Mouse (Mus musculus) kidney, postnatal 14 days (tissue): ENCODE results near the gene BC017158.
"Not testable (repeated sequence)": the region's sequence is repeated elsewhere in the genome, so short reads cannot be mapped to it uniquely, and the experiment has no call there.

ENCODE experiments used
- DNase-seq: peaks from one replicate; pipeline ENCODE4 v3.0.0; 2022; ENCODE audit warnings: mixed read lengths

The BC017158 gene

GRCm38 (mm10) chr7:128297617-128298480 lies at the start of gene BC017158:
BC017158 (minus strand) TSS chr7:128298170.
- peak; percentile 86 for DNase-seq

- no peak for DNase-seq
Measured at GRCm38 (mm10) chr7:128346991-128347390, 49.0 kb upstream of the BC017158 start.

GRCm38 (mm10) chr7:128346522-128346921 lies 48.6 kb upstream of the BC017158 start:
- DNase-seq = no peak

GRCm38 (mm10) chr7:128345691-128346090 lies 47.7 kb upstream of the BC017158 start:
- no peak for DNase-seq

- DNase-seq = peak; percentile 82
Measured at GRCm38 (mm10) chr7:128344928-128345653, 47.1 kb upstream of the BC017158 start.

- no peak for DNase-seq
Measured at GRCm38 (mm10) chr7:128344488-128344887, 46.5 kb upstream of the BC017158 start.

- not testable (repeated sequence) for DNase-seq
Measured at GRCm38 (mm10) chr7:128342691-128343090, 44.7 kb upstream of the BC017158 start.

GRCm38 (mm10) chr7:128340321-128340720 lies 42.4 kb upstream of the BC017158 start:
- DNase-seq = not testable (repeated sequence)

- peak; percentile 53 for DNase-seq
Measured at GRCm38 (mm10) chr7:128332896-128333295, 34.9 kb upstream of the BC017158 start.

- no peak for DNase-seq
Measured at GRCm38 (mm10) chr7:128330981-128331380, 33.0 kb upstream of the BC017158 start.

- DNase-seq = no peak
Measured at GRCm38 (mm10) chr7:128324977-128325376, 27.0 kb upstream of the BC017158 start.

GRCm38 (mm10) chr7:128321260-128321659 lies 23.3 kb upstream of the BC017158 start:
- DNase-seq = no peak

- no peak for DNase-seq
Measured at GRCm38 (mm10) chr7:128320219-128320816, 22.3 kb upstream of the BC017158 start.

GRCm38 (mm10) chr7:128319140-128319539 lies 21.2 kb upstream of the BC017158 start:
- DNase-seq = no peak

GRCm38 (mm10) chr7:128317011-128317410 lies 19.0 kb upstream of the BC017158 start:
- no peak for DNase-seq

GRCm38 (mm10) chr7:128314491-128314890 lies 16.5 kb upstream of the BC017158 start:
- no peak for DNase-seq

GRCm38 (mm10) chr7:128313601-128314000 lies 15.6 kb upstream of the BC017158 start:
- no peak for DNase-seq

- DNase-seq = no peak
Measured at GRCm38 (mm10) chr7:128312375-128313059, 14.5 kb upstream of the BC017158 start.

- no peak for DNase-seq
Measured at GRCm38 (mm10) chr7:128311811-128312210, 13.8 kb upstream of the BC017158 start.

- DNase-seq = no peak
Measured at GRCm38 (mm10) chr7:128311263-128311662, 13.3 kb upstream of the BC017158 start.

GRCm38 (mm10) chr7:128310229-128310688 lies 12.3 kb upstream of the BC017158 start:
- no peak for DNase-seq

- DNase-seq = no peak
Measured at GRCm38 (mm10) chr7:128309776-128310175, 11.8 kb upstream of the BC017158 start.

- DNase-seq = no peak
Measured at GRCm38 (mm10) chr7:128309216-128309615, 11.2 kb upstream of the BC017158 start.
